Mouse (Mus musculus): ENCODE measurements around the gene Cerk. TPM values are rescaled to one million over a fixed set of nuclear protein-coding genes. Genes with fewer than 3 reads are reported as not detected.
"Not testable (repeated sequence)": the region's sequence is repeated elsewhere in the genome, so short reads cannot be mapped to it uniquely, and the experiment has no call there.

The Cerk gene
- polyA plus RNA-seq, 1 experiment from 2014 or later: 141 TPM

DNA sequence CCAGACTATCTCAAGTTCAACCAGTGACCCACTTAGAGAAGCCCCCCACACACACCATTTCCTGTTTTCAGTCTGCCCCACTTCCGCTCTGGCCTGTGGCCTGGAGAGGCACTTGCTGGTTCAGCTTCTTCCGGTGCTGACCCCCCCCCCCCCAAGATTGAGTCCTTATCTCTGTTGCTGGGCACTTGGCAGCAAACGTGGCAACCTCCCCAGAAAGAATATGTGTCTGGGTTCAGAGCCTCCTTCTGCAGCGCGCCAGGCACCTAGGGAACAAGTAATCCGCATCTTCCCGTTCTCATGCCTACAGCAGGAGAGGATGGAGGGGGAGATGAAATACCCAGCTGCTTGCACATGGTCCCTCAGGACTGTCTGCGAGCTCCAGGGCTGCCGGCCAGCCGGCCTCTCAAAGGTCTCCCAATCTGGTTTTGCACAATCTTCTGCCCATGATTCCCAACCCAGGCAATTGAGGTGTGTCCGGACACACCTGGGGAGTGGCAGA lies 4.0 kb downstream of the Cerk start:
- Histone ChIP-seq H3K79me2 (ENCODE audit: inconsistent target) (peaks cover 96% of the 10 kb centered on the region), H3K36me3 (ENCODE audit: inconsistent target) (peaks cover 4% of the 10 kb centered on the region), H3K27ac (peak overlapping the region; percentile 97), H3K4me3 (ENCODE audit: inconsistent target) (peak overlapping the region; percentile 94)
- whole genome bisulfite sequencing (ENCODE audit: missing documents): 5% methylated on average over 11 of the region's 11 CpGs

DNA sequence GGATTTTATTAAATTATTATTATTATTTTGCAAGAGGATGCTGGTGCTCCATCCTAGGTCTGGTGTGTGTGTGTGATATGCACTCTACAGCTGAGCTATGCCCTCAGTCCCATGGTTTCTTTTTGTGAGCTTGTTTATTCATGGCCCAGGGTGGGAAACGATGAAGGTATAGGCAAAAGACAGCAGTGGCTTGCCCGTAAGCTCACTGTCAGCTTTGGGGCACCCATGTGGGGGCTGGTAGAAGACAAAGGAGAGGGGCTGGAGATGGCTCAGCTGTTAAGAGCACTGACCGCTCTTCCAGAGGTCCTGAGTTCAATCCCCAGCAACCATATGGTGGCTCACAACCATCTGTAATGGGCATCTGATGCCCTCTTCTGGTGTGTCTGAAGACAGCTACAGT lies 4.6 kb downstream of the Cerk start:
- Histone ChIP-seq H3K27ac (peak overlapping the region; percentile 97), H3K79me2 (ENCODE audit: inconsistent target) (peaks cover 96% of the 10 kb centered on the region)
- H3K4me3 ChIP-seq (ENCODE audit: inconsistent target); H3K36me3 ChIP-seq (ENCODE audit: inconsistent target): not testable (repeated sequence)
- 100% methylated on average over 3 of the region's 3 CpGs for WGBS (ENCODE audit: missing documents)

- 23% methylated on average over 4 of the region's 4 CpGs for WGBS (ENCODE audit: missing documents)
- H3K36me3 ChIP-seq (ENCODE audit: inconsistent target): peaks cover 6% of the 10 kb centered on the region
- H3K79me2 ChIP-seq (ENCODE audit: inconsistent target): peaks cover 98% of the 10 kb centered on the region
- 0 out of 2 replicates have a peak overlapping the region, but pooled peaks have one; percentile 8 for H3K27ac ChIP-seq
- H3K4me3 ChIP-seq (ENCODE audit: inconsistent target): no peak overlapping the region
These were observed 5.5 kb downstream of the Cerk start for GRCm38 (mm10) chr15:86180427-86180826.

DNA sequence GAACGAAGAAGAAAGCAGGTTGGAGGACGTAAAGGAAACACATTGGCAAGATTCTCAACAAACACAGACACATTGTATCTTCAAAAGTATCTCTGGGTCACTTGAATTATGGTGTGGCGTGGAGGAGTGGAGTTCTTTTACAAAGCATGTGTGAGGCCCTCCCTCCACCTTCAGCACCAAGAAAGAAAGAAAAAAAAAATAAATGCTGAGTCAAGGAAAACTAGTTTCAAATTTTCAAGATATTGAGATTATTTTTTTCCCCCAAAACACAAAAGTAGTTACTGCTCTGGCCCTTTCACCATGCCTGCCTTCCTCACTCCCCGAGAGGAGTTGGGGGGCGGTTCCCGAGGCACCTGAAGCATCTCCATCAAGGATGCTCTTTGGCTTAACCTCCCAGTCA lies 7.3 kb downstream of the Cerk start:
- WGBS (ENCODE audit: missing documents): 85% methylated on average over 6 of the region's 6 CpGs
- H3K79me2 ChIP-seq (ENCODE audit: inconsistent target): peaks cover 100% of the 10 kb centered on the region
- no peak overlapping the region for H3K4me3 ChIP-seq (ENCODE audit: inconsistent target)
- H3K27ac ChIP-seq: no peak overlapping the region
- peaks cover 6% of the 10 kb centered on the region for H3K36me3 ChIP-seq (ENCODE audit: inconsistent target)

- H3K79me2 ChIP-seq (ENCODE audit: inconsistent target): peaks cover 100% of the 10 kb centered on the region
- not testable (repeated sequence) for H3K36me3 ChIP-seq (ENCODE audit: inconsistent target); H3K4me3 ChIP-seq (ENCODE audit: inconsistent target); H3K27ac ChIP-seq
- WGBS (ENCODE audit: missing documents): 14% methylated on average over 1 of the region's 2 CpGs
These were observed 8.2 kb downstream of the Cerk start for GRCm38 (mm10) chr15:86177703-86178251.

DNA sequence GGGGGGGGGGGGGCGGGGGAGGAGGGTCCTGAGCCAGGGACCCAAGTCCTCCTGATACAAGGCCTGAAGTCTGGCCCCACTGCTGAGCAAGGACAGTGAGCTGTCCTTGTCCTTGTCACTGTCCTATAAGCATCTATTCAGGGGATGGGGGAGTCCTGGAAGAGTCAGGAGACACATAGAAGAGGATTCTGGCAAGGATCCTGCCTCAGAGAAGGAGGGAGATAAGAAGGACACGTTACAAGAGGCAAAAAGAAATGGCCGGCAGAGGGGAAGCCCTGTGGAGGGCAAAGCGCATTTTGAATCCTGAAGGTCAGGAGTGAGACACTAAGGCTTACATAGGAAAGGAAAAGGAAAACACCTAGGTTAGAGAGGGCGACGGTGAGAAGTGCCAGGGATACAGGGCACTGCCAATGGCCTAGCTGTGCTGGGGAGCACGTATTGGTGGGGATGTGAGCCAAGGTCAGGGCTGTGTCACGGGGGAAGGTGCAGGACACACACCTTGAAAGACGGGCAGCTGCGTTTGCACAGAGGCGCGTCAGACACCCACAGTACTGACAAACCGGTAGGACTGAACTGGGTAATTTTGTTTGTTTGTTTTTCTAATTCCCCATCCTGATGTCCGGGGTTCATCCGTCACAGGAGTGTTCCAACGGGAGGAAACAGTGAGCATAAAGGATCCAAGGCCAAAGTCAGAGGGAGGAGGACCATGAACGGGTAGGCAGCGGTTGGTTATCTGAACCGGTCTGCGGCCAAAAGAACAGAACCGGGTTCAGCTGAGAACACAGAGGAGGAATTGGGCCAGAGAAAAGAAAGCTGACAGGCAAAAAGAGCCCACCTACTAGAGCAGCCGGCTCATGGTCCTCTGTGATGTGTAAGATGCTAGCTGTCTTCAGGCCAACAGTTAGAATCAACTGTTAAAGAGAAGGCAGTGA lies 8.9 kb downstream of the Cerk start:
- Histone ChIP-seq H3K27ac (no peak overlapping the region), H3K79me2 (ENCODE audit: inconsistent target) (peaks cover 100% of the 10 kb centered on the region), H3K4me3 (ENCODE audit: inconsistent target) (no peak overlapping the region), H3K36me3 (ENCODE audit: inconsistent target) (peaks cover 6% of the 10 kb centered on the region)
- 93% methylated on average over 19 of the region's 22 CpGs for WGBS (ENCODE audit: missing documents)

DNA sequence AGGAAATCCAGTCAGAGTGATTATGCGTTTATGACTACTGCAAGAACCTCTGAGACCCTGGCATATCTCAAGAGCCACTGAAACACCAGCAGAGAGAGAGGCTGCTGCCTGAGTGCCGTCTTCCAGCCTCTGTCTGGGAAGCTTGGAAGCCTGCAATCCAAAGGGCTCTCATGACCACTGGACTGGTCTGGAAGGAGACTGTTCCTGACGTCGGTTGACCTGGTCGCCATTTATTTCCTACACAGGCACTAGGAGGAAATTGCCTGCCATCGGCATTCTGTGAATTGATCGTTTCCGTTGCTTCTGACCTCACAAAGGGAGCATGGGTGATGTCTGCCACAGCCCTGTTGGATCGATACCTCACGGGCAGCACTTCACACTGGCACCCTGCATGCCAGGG lies 9.8 kb downstream of the Cerk start:
- H3K36me3 ChIP-seq (ENCODE audit: inconsistent target): peaks cover 6% of the 10 kb centered on the region

GRCm38 (mm10) chr15:86175253-86176050 lies 10.5 kb downstream of the Cerk start:
- Histone ChIP-seq H3K36me3 (ENCODE audit: inconsistent target) (peaks cover 6% of the 10 kb centered on the region), H3K27ac (no peak overlapping the region), H3K4me3 (ENCODE audit: inconsistent target) (no peak overlapping the region), H3K79me2 (ENCODE audit: inconsistent target) (peaks cover 100% of the 10 kb centered on the region)
- 83% methylated on average over 2 of the region's 3 CpGs for WGBS (ENCODE audit: missing documents)

More for the DNA sequence above, 9.8 kb downstream of the Cerk start:
- WGBS (ENCODE audit: missing documents): 91% methylated on average over 10 of the region's 10 CpGs
- no peak overlapping the region for H3K4me3 ChIP-seq (ENCODE audit: inconsistent target)
- no peak overlapping the region for H3K27ac ChIP-seq
- peaks cover 100% of the 10 kb centered on the region for H3K79me2 ChIP-seq (ENCODE audit: inconsistent target)

GRCm38 (mm10) chr15:86173136-86173985 lies 12.6 kb downstream of the Cerk start:
- no peak overlapping the region for H3K4me3 ChIP-seq (ENCODE audit: inconsistent target)
- 41% methylated on average over 15 of the region's 16 CpGs for WGBS (ENCODE audit: missing documents)
- H3K36me3 ChIP-seq (ENCODE audit: inconsistent target): peaks cover 6% of the 10 kb centered on the region
- peak overlapping the region; percentile 100 for H3K27ac ChIP-seq
- H3K79me2 ChIP-seq (ENCODE audit: inconsistent target): peaks cover 99% of the 10 kb centered on the region

GRCm38 (mm10) chr15:86172526-86172925 lies 13.4 kb downstream of the Cerk start:
- WGBS (ENCODE audit: missing documents): 52% methylated on average over 5 of the region's 6 CpGs

DNA sequence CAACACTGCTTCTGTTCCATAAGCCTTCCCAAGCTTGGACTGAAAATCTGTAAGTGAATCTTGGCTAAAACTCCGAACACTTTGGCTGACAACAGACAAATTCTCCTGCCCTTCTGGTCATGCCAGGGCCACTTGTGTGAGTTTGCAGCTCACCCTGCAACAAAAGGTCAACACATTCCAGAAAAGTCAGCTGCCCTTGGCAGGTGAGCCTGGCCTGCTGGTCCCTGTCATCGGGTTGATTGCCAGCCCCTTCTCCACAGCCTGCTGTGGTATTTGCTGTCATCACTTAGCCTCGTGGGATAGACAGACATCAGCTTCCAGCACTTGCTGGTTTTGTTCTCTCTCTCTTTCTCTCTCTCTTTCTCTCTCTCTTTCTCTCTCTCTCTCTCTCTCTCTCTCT lies 13.8 kb downstream of the Cerk start:
- Histone ChIP-seq H3K4me3 (ENCODE audit: inconsistent target) (no peak overlapping the region), H3K79me2 (ENCODE audit: inconsistent target) (peaks cover 99% of the 10 kb centered on the region), H3K27ac (peak overlapping the region; percentile 100), H3K36me3 (ENCODE audit: inconsistent target) (peaks cover 4% of the 10 kb centered on the region; the same call in 1 of the 2 replicates)
- WGBS (ENCODE audit: missing documents): 74% methylated on average over 3 of the region's 3 CpGs

More at GRCm38 (mm10) chr15:86172526-86172925, 13.4 kb downstream of the Cerk start:
- Histone ChIP-seq H3K4me3 (ENCODE audit: inconsistent target) (no peak overlapping the region), H3K27ac (peak overlapping the region; percentile 100), H3K36me3 (ENCODE audit: inconsistent target) (peaks cover 6% of the 10 kb centered on the region; the same call in 1 of the 2 replicates), H3K79me2 (ENCODE audit: inconsistent target) (peaks cover 99% of the 10 kb centered on the region)

DNA sequence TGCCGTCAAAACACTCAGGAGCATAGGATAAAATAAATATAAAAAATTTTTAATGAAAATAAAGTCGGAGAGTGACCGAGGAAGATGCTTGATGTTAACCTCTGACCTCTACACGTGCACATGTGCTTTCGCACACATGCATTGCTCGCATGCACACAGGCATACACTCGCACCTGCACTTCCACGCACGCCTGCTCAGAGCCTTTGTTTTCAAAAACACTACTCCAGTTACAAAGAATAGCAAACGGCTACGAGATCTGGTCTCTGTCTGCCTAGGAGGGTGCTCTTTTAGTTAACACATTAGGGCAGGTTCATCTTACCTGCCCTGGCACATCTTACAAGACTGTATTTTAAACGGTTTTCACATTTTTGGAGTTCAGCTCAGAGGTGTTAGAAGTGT lies 14.6 kb downstream of the Cerk start:
- WGBS (ENCODE audit: missing documents): 94% methylated on average over 12 of the region's 12 CpGs
- Histone ChIP-seq H3K36me3 (ENCODE audit: inconsistent target) (no peaks in the 10 kb centered on the region; the same call in 1 of the 2 replicates), H3K79me2 (ENCODE audit: inconsistent target) (peaks cover 99% of the 10 kb centered on the region), H3K4me3 (ENCODE audit: inconsistent target) (no peak overlapping the region), H3K27ac (peak overlapping the region; percentile 100)

GRCm38 (mm10) chr15:86169817-86170110 lies 16.2 kb downstream of the Cerk start:
- peaks cover 99% of the 10 kb centered on the region for H3K79me2 ChIP-seq (ENCODE audit: inconsistent target)
- peaks cover 10% of the 10 kb centered on the region for H3K36me3 ChIP-seq (ENCODE audit: inconsistent target)
- H3K4me3 ChIP-seq (ENCODE audit: inconsistent target): no peak overlapping the region
- peak overlapping the region; percentile 100 for H3K27ac ChIP-seq
- 21% methylated on average over 4 of the region's 4 CpGs for WGBS (ENCODE audit: missing documents)

All from macrophage (primary cell).